Mouse (Mus musculus) fat pad, adult 2 months (tissue): ENCODE measurements around the gene Coro2a.
"Not testable (repeated sequence)": the region's sequence is repeated elsewhere in the genome, so short reads cannot be mapped to it uniquely, and the experiment has no call there.

Source experiments
- DNase-seq: peaks from one replicate; pipeline ENCODE4 v3.0.0-alpha.2; 2011; ENCODE audit warnings: low read depth, low spot score; ENCODE audit errors: extremely low read depth

Gene Coro2a

DNA sequence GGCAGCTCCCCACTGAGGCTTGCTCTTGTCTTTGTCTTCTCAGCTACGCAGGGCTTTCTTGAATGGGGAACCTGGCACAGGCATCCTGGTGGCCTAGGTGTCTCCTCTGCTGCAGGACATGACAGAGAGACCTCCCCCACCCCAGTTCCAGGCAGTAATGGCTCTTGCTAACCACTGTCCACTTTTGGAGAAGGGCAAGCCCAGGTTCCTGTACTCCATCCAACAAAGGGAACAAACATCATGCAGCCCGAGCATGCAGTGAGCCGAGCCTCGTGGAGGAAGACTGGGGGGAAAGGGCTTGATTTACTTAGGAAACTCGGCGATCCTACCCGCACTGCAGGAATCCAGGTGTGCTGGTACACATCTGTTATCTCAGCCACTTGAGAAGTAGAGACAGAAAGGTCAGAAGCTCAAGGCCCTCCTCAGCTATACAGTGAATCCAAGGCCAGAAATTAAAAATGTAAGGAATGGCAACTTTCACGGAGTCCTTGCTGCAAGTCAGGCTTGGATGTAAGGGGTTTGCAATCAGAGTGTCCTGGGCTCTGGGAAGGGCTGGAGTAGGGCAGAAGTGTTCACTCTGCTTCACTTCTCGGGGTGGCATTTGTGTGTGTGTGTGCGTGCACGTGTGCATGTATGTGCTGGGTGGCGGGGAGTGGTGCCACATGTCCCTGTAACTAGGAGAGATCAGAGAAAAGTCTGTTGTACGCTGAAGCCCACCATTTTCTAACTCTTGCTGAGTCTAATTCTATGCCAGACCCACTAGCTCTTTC lies 16.8 kb downstream of the Coro2a start:
- DNase-seq, result no peak

DNA sequence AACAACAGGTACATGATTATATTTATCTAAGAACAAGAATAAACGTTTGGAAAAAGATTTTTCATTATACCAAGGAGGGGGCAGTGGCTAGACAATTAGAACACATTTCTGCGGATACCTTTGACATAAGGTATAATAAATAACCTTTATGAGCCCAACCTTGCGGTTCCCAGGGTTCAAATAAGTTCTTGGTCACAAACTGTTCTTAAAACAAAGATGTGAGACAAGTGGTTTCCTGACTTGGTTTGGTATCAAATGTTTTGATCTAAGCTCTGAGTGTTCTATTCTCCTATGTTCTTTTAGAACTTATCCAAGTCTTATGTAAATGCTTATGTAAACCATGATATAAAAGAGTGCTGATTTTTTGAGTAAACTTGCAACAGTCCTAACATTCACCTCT lies 17.5 kb downstream of the Coro2a start:
- DNase-seq, result not testable (repeated sequence)

DNA sequence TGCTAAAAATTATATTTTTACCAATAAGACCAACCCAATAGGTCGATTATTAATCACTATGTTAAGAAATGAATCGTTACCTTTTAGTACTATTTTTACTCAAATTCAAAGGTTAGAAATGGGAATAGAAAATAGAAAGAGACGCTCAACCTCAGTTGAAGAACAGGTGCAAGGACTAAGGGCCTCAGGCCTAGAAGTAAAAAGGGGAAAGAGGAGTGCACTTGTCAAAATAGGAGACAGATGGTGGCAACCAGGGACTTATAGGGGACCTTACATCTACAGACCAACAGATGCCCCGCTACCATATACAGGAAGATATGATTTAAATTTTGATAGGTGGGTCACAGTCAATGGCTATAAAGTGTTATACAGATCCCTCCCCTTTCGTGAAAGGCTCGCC lies 17.9 kb downstream of the Coro2a start:
- not testable (repeated sequence) for DNase-seq

DNA sequence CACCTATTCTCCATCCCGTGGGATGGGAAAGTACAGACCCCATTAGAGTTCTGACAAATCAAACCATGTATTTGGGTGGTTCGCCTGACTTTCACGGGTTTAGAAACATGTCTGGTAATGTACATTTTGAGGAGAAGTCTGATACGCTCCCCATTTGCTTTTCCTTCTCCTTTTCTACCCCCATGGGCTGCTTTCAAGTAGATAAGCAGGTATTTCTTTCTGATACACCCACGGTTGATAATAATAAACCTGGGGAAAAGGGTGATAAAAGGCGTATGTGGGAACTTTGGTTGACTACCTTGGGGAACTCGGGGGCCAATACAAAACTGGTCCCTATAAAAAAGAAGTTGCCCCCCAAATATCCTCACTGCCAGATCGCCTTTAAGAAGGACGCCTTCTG lies 20.0 kb downstream of the Coro2a start:
- not testable (repeated sequence) for DNase-seq

DNA sequence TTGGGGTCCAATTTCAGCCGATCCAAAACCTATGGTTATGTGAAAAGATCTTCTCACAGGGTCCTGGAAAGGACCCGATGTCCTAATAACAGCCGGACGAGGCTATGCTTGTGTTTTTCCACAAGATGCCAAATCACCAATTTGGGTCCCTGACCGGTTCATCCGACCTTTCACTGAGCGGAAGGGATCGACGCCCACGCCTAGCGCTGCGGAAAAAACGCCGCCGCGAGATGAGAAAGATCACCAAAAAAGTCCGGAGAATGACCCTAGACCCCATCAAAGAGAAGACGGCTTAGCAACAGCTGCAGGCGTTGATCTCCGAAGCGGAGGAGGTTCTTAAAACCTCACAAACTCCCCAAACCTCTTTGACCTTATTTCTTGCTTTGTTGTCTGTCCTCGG lies 20.4 kb downstream of the Coro2a start:
- not testable (repeated sequence) for DNase-seq

DNA sequence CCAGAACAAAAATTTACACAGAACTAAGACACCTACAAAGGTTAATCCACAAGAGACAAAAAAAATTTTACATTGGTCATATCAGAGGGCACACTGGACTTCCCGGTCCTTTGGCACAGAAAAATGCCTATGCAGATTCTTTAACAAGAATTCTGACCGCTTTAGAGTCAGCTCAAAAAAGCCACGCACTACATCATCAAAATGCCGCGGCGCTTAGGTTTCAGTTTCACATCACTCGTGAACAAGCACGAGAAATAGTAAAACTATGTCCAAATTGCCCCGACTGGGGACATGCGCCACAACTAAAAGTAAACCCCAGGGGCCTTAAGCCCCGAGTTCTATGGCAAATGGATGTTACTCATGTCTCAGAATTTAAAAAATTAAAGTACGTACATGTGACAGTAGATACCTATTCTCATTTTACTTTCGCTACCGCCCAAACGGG lies 21.2 kb downstream of the Coro2a start:
- not testable (repeated sequence) for DNase-seq

DNA sequence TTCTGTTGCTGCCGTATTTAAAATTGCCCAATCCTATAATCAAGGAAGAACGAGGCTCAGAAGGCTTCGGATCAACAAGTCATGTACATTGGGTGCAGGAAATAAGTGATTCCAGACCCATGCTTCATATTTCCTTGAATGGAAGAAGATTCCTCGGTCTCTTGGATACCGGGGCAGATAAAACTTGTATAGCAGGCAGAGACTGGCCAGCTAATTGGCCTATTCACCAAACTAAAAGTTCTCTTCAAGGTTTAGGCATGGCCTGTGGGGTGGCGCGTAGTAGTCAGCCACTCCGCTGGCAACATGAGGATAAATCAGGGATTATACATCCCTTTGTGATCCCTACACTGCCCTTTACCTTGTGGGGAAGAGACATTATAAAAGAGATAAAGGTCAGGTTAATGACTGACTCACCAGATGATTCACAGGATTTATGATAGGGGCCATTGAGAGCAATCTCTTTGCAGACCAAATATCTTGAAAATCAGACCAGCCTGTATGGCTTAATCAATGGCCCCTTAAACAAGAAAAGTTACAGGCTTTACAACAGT lies 23.1 kb downstream of the Coro2a start:
- DNase-seq, result not testable (repeated sequence)

DNA sequence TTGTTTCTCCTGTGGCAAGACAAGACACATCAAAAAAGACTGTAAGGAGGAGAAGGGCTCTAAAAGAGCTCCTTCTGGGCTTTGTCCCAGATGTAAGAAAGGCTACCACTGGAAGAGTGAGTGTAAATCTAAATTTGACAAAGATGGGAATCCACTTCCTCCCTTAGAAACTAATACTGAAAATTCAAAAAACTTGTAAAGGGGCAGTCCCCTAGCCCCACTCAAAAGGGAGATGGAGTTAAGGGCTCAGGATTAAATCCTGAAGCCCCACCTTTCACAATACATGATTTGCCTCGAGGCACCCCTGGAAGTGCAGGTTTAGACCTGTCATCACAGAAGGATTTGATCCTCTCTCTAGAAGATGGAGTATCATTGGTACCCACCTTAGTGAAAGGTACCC lies 23.8 kb downstream of the Coro2a start:
- no peak for DNase-seq

DNA sequence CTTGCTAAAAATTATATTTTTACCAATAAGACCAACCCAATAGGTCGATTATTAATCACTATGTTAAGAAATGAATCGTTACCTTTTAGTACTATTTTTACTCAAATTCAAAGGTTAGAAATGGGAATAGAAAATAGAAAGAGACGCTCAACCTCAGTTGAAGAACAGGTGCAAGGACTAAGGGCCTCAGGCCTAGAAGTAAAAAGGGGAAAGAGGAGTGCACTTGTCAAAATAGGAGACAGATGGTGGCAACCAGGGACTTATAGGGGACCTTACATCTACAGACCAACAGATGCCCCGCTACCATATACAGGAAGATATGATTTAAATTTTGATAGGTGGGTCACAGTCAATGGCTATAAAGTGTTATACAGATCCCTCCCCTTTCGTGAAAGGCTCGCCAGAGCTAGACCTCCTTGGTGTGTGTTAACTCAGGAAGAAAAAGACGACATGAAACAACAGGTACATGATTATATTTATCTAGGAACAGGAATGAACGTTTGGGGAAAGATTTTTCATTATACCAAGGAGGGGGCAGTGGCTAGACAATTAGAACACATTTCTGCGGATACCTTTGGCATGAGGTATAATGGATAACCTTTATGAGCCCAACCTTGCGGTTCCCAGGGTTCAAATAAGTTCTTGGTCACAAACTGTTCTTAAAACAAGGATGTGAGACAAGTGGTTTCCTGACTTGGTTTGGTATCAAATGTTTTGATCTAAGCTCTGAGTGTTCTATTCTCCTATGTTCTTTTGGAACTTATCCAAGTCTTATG lies 26.3 kb downstream of the Coro2a start:
- not testable (repeated sequence) for DNase-seq

DNA sequence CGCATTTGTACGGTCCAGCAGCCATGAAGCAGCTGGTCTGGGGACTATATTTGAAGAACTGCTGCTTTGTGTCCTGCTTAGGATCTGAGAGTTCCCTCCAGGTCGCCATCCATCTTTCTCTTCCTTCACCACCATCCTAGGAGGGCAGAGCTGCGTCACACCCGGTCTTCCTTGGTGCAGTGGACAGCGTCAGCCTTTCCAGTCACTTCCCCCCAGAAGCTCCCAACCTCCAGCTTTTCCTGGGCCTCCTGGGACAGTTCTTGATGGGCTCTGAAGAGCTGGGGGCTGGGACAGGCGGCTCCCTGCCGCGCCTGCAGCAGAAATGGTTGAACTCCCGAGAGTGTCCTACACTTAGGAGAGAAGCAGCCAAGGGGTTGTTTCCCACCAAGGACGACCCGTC lies 27.2 kb downstream of the Coro2a start:
- no peak for DNase-seq

DNA sequence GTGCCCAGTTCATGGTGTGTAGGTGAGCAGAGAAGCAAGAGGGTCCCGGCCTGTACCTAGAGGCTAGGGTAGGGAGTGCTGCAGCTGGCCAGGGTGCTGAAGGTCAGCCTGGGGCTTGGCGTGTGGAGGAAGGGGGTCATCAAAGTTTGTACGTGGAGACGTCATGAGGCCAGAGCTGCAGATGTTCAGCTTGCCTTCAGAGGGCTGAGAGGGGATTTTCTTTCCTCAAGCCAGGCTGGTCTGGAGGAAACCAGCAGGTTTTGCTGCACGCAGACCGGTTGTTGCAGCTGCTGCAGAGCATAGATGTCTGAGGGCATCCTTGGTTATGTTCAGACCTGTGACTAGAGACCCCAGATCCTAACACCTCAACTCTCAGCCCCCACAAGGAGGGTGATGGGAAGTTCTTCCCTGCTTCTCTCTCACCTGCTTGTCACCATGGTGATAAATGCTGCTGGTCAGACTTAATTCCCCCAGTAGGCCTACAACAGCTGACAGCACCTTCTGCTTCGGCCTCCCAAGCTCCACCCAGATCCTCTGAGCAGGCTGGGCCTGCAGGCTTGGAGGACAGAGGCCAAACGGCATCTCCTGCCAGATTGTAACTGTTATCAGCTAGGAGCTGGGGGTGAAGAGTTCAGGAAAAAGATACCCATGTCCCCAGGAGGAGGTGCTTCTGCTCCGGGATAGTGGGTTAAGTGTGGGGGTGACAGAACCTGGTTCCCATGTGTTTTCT lies 27.8 kb downstream of the Coro2a start:
- DNase-seq, result no peak

DNA sequence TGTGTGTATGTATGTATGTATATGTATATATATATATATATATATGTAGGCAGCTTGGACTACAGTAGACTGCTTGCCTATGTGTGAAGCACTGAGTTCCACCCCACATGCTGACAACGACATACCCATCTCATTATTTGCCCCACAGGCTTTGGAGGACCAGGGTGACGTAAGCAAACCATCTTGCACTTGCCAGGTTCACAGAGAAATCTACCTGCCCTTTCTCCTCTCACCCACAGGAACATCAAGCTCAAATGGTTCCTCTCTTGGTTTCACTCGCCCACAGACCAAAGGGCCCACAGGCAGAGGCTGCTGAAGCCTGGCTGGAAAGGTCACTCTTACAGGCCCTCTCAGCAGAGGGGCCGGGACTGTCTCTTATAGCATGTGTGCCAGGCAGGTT lies 29.4 kb downstream of the Coro2a start:
- no peak for DNase-seq

DNA sequence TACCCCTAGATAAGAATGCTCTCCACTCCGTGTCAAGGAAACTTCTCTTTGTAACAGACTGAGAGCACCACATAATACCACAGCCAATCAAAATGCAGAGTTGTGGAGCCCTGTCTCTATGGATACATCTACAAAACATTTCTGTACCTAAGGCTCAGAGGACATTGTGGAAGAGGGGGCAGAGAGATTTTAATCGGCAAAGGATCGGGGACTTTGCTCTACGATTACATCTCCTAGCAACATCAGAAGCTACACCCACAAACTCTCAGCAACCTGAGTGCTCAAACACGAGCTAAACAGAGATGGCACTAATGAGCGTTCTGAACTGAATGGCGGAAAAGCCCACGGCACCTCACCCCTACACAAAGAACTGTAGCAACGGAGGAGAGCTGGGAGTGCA lies 30.3 kb downstream of the Coro2a start:
- no peak for DNase-seq

DNA sequence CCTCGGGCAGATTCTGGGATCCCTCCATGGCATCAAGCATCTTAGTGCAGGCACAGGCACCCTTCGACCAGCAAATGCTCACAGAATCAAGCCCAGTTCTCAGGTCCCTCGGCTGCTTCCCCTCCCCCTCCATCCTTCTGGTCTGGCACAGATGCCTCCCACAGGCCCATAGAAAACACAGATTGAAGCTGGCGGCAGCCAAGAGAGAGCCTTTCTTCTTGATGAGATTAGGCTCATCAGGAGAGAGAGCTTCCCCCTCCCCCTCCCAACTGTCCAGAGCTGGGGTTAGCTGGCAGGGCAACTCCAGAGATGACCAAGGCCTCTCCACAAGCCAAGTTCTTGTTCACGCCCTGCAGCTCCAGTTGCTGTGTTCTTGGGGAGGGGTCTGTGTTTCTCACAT lies 32.3 kb downstream of the Coro2a start:
- no peak for DNase-seq

DNA sequence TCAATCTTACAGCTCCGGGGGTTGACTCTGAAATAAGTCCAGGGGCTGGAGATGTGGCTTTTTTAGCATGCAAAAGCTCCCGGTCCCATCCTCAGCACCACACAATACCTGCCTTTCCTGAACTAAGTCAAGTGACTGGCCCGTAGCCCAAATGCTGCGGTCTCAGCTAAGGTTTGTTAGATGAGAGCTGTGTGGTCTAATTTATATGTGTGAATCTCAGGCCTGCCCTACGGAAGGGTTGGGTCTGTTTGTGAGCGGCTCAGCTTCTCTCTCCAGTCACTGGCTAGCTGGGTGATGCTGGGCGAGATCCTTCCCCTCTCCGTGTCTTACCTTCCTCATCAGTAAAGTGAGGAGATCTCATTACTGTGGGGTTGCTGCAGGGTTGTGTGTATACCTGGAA lies 33.8 kb downstream of the Coro2a start:
- no peak for DNase-seq

DNA sequence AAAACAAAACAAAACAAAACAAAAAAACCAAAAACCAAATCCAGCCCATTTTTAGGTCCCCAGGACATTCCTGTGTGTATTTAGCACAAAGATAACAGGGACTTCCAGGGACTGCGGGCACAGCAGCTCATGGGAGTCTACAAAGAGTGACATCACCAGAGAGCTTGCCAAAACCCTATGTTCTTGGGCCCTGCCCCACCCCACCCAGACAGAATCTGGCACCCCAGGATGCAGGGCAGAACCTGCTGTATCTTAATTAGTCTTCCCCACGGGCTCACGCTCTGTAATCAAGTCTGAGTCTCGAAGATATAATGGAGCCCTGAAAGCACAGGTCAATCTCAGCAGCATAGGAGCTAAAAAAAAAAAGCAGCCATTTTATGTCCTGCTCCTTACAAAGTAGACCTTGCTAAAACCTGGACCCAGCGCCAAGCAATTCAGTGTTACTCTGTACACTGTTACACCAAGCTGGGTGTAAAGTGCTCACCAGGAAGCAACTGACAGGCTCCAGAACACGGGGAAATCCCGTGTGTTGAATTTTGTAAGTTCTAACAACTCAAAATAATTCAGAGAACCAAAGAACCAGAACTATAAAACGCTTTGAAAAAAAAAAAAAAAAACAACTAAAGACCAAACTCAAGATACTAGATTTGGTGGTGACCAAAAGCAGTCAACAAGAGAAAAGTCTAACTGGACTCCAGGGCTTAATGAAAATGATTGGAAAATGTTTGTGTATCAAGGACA lies 34.9 kb downstream of the Coro2a start:
- DNase-seq, result no peak

DNA sequence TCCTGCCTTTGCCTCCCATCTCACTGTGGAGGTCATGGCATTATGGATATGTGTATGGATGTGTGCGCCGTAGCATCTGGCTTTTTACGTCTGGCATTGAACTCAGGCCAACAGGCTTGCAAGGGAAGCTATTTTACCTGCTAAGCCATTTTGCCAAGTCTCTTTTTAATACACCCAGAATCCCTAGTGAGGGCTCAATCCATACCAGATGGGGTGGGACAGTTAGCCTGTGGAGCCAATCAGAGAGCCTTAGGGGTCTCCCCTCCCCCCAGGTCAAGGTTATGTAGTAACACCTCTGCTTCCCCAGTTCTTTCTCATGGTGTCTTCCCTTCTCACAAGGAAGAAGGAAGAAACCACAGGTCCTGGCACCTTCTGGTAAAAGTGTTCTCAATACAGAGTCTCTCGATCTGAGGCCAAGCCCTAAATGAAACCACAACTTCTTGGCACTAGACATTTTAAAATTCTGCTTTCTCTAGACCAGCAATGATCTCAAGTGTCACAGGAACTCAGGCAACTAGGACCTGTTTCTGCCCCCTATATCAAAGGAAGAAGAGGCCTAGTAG lies 36.5 kb downstream of the Coro2a start:
- DNase-seq, result no peak

DNA sequence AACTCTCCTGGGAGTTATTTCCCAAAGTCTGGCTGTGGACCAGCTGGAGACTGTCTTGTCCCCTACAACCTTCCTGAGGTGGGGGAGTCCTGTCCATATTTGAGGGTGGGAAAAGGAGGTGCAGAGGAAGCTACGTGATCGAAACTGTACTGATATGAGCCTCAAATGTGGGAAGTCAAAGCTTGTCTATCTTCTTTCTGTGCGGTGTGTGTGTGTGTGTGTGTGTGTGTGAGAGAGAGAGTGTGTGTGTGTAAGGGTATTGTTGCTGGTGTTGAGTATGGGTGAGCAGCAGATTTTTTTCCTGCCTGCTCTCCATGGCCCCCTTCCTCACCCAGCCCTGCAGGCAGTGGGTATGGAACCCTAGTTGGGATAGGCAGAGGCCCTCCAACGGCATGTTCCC lies 37.8 kb downstream of the Coro2a start:
- no peak for DNase-seq

DNA sequence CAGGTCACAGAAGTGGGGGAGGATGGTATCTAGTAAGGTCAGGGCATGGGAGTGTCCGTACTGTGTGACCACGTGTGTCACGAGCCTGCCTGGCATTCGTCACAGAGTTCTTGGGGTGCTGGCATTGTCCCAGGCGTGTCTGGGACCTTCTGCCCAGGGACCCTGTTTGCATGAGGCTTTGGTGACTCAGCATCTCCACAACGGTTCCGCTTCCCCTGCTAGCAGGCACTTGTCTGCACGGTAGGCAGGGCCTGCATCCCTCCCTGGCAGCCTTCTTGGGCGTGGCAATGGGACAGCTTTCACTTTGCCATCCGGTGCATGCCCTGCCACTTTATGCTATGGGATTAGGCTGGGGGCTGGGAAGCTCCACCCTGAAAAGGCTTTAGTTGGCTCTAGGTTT lies 38.2 kb downstream of the Coro2a start:
- DNase-seq, result no peak

DNA sequence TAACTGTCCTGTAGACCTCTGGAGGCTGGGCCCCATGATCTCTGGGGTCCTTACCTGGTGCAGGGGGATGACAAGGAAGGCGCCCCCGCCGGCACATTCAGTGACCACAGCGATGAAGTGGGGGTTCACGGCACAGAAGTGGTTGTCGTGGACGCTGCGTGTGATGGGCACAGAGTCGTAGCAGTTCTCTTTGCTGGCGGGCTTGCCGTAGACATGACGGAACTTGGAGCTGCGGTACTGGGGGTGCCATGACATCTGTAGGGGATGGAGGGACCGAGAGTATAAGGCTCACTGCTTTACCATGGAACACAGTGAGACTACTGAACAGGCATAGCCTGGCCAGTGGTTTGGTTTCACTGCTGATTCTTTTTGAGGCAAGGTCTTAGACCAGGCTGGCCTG lies 39.2 kb downstream of the Coro2a start:
- DNase-seq, result no peak
